Mouse (Mus musculus) frontal cortex, postnatal 25 days (tissue): Measurements from ENCODE around the gene Pdp2.

ENCODE experiments used
- DNase-seq, 2 experiments: peaks; one replicate each; pipeline ENCODE4 v3.0.0; 2022; ENCODE audit warnings: low spot score in 2 of 2

The Pdp2 gene

DNA sequence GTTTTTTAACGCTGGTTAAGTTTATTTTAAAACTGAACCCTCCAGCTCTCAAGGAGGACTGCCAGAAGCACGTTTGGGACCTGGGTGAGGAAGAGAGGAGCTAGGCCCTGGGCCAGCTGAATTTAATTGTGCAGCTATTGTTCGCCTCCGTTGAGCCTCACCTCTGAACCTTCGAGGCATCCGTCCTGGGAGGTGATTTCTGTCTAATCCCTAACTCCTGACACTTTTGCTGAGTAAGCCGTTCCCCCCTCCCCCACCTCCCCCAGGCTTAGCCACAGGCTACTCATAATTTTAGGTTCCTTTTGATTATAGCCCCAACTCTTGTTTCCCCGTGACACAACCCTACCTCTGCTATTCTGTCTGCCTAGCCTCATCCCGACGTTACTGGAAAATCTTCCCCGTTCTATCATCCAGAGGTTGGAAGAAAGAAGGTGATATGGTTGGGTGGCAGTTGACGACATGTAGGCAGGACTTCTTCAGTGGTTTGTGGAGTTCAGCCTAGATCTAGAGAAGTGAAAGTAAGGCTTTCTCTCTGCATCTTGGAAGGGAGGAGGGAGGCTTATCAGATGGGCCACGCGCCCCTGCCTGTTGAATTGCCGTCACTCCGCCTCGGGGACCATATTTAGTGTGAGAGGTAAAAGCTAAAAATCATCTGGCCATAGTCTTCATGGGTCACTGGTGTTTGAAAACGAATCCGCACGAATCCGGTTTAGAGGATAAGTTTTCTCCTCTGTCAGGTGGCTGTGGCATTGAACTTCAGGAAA lies 4.7 kb downstream of the Pdp2 start:
- no peak for DNase-seq

DNA sequence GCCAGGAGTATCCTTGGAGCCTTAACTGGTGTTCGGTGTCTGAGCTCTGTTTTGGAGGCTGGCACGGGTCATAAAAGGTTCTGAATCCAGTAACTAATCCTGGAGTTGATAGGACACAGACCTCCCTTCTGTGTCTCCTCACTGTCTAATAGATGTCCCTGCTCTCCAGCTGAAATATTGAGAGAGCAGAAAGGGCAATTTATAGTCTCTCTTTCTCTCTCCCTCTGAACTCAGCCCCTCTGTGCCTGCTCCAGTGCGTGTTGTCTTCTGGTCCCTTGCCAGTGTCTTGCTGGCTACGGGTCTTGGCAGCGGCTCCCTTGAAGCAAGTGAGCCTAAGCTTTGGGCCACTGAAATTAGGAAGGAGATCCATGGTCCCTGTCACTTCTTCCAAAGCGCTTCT lies 6.4 kb downstream of the Pdp2 start:
- DNase-seq, result no peak

DNA sequence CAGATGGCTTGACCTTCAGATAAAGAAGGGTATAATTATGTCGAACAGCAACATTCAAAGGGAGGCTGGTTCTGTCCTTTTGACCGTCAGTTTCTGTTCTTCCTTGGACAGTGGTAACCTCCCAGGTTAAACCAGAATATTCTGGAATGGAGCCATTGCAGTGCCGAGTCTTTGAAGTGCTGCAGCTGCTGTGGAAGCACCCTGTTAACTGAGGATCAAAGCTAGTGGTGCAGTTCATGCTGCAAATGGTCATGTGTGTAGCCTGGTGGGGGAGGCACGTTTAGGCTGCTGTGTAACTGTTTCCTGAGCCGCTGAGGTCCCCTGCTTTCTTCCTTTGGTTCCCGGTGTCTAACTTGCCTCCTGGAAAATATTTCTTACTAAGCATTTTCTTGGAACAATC lies 7.2 kb downstream of the Pdp2 start:
- DNase-seq, result no peak

DNA sequence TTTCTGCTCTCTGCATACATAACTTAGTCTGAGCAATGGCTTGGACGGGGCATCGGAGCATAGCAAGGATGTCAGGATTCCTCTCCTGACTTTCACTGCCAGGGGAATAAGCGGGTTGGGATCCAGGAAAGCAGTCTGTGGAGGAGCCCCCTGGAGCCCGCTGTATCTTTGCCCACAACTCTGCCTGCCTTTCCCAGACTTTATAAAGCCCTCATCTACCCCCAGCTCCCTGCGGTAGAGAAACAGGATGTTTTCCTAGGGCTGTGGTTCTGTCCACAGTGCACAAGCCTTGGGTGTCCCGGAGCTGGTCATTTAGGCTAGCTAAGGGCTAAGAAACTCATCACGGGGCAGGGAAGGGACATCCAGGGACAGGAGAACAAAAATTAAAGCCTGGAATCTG lies 10.1 kb downstream of the Pdp2 start:
- DNase-seq, result no peak

DNA sequence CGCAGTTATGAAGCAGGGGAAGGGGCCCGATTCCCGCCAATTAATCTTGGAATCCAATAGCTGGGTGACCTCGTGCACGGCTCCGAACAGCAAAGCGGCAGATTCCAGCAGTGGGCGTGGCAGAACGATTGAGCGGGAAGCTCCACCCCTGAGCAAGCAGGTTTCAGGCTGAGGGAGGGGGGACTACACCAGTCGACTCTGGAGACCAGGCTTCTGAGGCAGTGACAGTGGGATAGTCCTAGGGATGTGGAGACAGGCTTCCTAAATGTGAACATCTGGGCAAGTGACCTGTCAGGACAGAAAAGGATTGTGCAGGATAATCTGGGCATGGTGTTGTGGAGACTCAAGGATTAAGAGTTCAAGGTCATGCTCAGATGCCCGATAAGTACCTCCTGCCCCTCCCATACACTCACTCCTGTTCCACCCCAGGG lies 10.7 kb downstream of the Pdp2 start:
- no peak for DNase-seq

DNA sequence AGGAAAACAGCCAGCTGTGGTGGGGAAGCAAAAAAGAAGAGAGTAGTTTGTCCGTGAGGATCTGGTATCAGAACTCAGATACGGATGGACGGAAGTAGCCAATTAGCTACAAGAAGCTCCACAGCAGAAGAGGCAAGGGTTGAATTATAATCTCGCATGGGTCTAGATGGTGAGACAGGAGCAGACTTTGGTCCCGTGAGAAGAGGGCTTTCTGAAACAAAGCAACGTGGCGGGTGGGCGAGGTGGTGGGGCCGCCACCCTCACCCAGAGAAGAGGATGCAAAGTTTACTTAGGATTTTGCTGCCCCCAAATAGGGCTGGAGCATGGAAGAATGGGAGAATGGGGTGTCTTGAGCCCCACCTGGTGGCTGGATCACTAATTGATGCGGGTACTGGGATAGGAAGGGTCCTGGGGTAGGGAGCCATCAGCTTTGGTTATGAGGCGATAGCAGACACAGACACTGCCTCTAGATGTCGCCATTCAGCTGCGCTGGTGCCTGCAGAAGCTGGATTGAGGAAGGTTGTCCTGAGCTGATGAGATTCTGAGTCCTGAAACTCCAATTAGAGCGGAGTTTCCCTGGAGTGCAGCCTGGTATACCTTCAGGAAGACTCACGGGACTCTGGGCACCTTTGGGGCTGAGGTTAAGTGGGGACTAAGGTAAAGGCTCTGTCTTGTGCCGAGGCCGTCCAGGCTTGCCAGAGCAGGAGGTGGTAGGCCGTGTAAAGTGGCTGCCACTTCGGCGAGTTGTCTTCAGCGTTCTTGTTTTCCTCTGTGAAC lies 11.4 kb downstream of the Pdp2 start:
- peak; percentile 66 to 76 for DNase-seq

DNA sequence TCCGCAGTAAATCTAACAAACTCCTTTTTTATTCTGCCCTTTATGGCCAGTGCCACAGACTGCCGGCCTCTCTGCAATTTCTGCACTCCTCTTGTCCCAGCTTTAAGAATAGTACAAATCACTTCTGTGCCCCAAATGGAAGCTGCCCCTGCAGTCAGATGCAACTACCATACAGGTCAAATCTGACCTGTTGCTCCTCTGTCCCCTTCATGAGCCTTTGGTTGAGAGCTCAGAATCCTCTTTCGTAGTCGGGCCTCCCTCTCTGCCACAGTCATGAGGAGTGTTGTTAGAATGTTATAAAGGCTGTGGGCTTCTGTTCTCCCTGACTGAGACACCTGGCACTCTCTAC lies 12.0 kb downstream of the Pdp2 start:
- DNase-seq, result no peak

DNA sequence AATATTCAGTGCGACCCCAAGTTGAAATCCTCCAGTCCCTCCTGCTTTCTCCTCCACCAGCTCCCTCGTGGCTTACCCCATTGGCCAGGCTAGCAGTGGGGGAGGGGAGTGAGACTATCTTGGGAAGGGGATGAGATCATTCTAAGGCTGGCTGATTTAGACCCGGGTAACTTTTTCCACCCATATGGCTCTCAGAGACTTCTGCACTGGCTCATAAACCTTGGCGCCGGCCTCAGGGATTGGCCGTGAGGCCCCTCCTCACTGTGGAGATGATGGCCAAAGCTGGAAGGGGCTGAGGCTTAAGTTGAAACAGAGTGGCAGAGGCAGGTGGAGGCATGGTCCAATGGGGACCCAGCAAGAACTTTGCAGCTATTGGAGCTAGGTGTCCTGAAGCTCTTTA lies 15.1 kb downstream of the Pdp2 start:
- DNase-seq, result no peak

DNA sequence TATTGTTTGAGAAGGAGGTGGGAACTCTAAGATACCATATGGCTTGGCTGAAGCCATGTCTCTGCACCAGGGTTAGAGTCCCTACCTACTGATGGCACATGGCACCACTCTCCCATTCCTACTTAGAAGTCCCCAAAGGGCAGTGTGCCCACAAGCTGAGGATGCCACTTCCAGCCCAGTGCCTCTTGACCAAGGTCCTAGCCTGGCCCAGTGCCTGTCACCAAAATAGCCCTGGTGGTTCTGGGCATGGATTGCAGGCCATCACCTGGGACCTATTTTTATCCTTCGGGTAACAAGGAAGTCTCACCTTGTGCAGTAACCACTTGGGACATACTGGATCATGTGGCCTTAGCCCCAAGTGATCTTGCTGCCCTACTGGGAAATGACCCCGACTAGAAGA lies 16.7 kb downstream of the Pdp2 start:
- DNase-seq, result no peak

DNA sequence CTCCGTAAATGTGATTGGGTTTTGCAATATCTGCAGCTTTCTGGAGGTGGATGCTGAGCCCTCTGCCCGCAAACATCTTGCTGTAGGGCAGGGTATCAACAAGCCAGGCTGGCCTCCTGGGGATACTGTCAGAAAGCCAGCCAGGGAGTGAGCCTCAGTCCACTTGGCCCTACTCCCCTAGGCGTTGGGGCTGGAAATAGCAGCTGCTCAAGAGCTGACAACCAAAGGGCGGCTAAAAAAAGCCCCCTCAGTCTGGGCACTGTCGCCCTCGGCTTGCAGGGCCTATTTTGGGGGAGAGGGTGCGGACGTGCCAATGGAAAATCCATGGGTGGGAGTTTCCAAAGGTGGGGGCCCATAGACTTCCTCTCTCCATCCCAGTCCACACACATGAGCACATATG lies 18.0 kb downstream of the Pdp2 start:
- DNase-seq, result no peak

DNA sequence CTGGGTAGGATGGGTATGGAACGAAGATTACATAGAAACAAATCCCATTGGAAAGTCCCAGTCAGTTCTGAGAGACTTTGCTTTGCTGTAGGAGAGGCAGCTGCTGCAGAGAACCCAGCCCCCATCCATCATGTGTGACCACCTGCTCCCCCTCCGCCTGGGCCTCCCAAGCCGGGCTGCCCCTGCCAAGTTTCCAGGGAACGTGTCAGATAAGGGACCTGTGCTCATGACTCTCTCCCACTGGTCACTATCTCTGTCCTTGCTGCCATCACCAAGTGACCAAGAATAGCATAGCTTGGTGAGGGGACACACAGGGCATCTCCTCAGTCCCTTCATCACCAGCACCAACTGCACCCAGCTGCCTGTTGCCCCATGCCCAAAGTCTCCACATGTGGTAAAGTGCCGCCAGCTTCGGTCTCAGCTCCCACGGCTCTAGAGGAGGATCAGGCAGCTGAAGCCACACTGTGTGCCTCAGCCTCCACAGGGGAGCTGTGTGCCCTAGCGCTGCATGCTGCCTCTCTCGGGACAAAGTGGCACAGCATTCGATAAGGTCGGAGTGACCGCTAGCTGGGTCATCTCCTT lies 19.0 kb downstream of the Pdp2 start:
- no peak for DNase-seq

DNA sequence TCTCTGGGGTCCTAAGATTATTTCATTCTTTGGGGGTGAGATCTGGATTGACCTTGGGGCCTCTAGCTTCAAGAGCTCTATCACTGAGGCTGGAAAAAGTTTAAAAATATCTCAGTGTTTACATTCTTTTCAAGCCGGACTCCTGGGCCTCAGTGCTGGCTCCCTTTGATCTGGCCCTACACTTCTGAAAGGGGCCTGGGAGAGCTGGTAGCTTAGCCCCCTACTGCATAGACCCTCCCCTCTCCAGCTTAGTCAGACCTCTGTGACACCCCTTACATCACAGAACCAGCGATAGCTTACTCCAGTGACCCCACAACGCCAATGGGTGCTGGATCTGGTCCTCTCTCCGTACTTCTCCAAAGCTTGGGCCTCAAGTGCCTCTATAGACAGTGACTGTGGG lies 20.4 kb downstream of the Pdp2 start:
- no peak for DNase-seq

DNA sequence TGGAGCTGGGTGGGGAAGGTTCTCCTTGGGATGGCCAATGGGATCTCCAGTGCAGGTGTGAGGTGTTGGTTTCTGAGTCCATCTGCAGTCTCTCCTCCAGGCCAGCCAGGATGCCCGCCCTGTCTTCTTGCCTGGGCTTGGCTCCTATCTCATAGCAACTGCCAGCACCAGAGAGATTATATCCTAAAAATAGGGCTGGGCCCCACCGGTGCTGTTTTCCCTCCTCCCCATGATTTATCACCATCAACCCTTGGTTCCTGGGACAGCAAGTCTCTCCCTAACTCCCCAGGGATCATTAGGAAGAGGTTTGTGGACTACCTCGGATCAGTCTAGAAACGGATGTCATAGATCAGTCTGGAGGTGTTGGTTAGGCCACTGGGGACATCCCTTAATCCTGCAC lies 21.9 kb downstream of the Pdp2 start:
- no peak for DNase-seq

DNA sequence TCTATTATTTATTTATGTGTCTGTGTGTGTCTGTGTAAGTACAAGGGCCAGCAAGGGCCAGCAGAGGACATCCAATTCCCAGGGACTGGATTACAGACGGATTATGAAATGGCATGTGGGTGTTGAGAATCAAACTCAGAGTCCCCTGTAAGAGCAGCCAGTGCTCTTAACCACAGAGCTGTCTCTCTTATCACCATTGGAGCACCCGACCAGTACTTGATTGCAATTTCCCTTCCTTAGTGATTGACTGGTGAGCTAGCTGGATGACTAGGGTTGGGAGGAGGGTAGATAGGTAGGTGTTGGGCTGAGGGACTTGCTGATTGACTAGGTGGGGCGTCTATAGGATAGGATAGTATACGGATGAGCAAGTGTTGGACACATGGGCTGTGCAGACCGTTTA lies 29.5 kb downstream of the Pdp2 start:
- DNase-seq, result no peak

DNA sequence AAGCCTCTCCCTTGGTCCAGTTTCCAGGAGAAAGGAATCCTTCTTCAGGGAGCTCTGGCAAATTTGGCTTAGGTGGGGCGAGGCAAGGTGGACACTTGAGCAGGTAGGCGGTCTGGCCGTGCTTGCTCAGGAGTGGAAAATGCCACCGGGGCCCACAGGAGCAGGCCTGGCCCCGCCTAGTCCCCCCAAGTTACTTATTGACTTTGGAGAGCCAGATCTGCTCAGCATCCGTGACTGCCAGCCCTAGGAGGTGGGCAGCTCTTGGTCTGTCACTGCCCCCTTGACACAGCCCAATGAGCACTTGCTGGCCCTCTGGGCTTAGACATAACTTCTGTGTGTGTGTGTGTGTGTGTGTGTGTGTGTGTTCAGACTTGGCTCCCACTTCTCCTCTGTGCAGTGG lies 32.9 kb downstream of the Pdp2 start, which contains the start of gene Cdh16:
Gene Cdh16, minus strand, starts transcription at position 236 of the 400 bp plus-strand sequence.
- no peak for DNase-seq

DNA sequence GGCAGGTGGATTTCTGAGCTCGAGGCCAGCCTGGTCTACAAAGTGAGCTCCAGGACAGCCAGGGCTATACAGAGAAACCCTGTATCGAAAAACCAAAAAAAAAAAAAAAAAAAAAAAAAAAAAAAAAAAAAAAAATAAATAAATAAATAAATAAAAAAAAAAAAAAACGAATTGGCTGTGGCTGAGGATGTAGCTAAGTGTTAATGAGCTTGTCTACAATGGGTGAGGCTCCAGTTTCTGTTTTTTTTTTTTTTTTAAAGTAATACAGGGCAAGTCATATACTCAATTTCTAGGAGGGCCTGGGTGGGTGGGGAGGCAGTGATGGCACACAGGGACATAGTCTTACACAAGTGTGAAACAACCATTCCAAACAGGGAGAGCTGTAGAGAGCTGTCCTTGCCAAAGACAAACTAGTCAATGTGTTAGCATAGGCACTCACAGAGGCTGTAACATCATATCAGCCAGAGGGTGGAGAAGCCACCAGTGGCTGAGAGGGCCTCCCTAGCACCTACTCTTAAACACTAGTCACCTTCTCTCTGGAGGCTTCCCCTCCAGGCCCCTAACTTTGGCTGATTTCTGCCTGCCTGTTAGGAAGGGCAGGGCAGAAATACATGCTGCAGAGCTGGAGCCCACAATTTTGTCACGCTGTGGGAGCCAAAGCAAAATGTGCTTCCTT lies 36.0 kb downstream of the Pdp2 start:
- no peak for DNase-seq

DNA sequence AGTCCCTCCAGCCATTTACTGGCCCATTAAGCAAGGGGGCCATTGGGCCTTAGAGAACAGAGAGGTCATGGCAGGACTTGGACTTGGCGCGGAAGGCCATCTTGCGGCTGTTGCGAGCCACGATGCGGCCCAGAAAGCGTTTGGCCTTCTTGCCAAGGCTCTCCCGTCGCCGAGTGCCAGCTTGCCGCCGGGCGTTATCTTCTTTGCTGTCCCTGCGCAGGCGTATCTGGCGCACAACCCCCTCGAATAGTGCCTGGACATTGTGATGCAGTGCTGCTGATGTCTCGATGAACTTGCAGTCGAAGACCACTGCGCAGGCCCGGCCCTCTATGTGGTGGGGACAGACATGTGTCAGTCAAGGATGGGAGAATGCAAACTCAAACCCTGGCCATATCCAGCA lies 37.2 kb downstream of the Pdp2 start:
- no peak for DNase-seq

DNA sequence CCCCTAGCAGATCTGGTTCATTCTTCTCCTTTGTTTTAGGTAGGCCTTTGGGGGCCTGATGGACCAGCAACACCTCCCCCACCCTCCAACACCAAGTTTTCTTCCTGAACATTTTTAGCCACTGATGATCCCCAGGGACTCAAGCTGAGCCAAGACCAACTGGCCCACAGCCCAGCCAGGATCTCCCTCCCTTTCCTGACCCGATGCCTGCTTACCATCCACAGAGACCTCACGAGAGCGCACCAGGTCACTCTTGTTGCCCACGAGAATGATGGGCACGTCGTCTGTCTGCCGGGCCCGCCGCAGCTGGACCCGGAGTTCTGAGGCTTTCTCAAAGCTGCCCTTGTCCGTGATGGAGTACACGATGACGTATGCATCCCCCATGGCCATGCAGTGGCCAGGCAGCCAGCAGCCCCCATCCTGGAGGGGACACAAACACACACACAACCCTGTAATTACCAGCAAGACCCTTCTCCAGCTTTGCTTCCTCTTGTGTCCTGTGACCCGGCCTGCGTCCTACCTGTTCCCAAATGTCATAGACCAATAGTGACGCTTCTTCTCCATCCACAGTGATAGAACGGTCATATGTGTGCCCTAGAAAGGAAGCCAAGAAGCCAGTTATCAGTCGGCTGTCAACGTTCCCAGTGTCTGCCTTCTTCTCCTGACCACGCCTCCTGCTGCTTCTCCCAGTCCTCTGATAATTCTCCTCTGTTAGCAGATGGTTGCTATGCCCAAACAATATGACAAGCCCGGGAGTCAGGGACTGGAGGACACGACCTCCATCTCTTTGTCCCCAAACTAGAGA lies 38.3 kb downstream of the Pdp2 start:
- no peak for DNase-seq

DNA sequence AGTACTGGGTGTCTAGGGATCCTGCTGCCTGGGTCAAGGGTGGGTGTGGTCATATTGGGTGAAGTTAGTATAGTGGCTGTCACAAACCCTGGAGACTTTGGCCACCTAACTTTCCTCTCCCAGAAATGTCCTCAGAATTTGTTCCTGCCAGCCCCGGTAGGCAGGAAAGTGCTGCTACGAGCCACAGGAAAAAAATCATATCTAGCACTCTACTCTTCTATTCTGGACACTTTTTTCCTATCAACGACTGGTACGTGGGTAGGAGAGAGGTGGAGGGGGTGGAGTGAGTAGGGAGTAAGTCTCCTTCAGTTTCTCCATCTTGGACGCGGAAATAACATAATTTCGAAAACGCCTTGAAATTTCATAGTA lies 38.8 kb downstream of the Pdp2 start:
- DNase-seq, result no peak

DNA sequence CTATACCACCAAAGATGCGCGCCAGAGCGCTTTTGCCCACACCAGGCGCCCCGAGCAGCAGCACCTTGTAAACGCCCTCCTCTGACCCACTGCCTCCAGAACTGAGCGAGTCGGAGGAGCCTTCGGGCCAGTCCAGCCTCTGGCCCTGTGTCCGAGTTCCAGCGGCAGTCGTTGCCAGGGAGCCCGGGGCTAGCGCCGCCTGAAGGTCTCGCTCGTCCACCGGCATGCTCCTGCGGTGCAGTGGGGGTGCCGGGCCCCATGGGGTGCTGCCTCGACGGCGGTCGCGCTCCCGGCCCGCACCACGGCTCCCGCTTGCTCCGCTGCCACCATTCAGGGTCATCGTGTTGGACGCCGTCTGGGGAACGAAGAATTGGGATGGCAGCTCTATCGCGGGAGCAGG lies 39.3 kb downstream of the Pdp2 start:
- DNase-seq, result no peak

DNA sequence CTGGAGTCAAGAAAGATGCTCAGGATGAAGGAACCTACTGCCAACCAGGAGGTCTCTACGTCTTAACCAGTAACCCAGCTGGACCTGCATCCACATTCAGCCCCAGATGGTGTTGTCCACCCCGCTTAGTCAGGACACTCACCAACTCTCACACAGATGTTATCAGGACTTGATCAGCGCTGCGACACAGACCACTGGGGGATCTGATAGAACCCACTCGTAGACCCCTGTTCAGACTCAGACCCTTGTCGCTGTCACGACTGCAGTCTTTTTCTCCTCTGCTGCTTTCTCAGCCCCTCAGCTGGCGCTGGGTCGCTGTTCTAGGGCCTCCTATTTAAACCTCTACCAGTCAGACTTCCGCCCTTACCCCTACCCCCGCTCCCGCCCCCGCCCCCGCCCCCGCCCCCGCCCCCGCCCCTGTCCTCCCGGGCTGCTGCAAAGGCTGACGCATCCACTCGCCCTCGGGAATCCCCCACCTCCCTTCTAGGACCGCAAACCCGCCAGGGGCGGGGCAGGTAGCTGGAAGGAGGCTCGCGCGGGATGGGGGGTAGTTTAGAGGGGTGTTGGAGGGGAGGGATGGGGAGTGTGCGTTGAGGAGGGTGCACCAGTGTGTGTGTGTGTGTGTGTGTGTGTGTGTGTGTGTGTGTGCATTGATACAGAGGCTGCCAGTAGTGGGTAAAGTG lies 39.9 kb downstream of the Pdp2 start, which contains the start of gene Rrad:
Gene Rrad, minus strand, starts transcription at position 347 of the 683 bp plus-strand sequence.
- DNase-seq, result no peak
